Mouse (Mus musculus) cerebellum, adult 11 months (tissue): Measurements from ENCODE around the gene Map2k4.

ENCODE experiments used
- DNase-seq: peaks from one replicate; pipeline ENCODE4 v3.0.0; 2022

The Map2k4 gene

GRCm38 (mm10) chr11:65704861-65705260 is 83.2 kb downstream of the Map2k4 start:
- DNase-seq = no peak

GRCm38 (mm10) chr11:65678824-65679402 is 109.2 kb downstream of the Map2k4 start:
- DNase-seq = no peak

- DNase-seq = no peak
Observed at GRCm38 (mm10) chr11:65667348-65667969, 120.6 kb downstream of the Map2k4 start.

GRCm38 (mm10) chr11:65664903-65665302 is 123.2 kb downstream of the Map2k4 start:
- no peak for DNase-seq

GRCm38 (mm10) chr11:65661790-65662522 is 126.1 kb downstream of the Map2k4 start:
- no peak for DNase-seq

GRCm38 (mm10) chr11:65653932-65654331 is 134.2 kb downstream of the Map2k4 start:
- no peak for DNase-seq

- DNase-seq = no peak
Observed at GRCm38 (mm10) chr11:65651426-65651825, 136.7 kb downstream of the Map2k4 start.

GRCm38 (mm10) chr11:65649956-65650715 is 138.0 kb downstream of the Map2k4 start:
- DNase-seq = no peak

- no peak for DNase-seq
Observed at GRCm38 (mm10) chr11:65649469-65649868, 138.6 kb downstream of the Map2k4 start.

GRCm38 (mm10) chr11:65646314-65646713 is 141.8 kb downstream of the Map2k4 start:
- no peak for DNase-seq

GRCm38 (mm10) chr11:65644539-65644938 is 143.6 kb downstream of the Map2k4 start:
- no peak for DNase-seq

GRCm38 (mm10) chr11:65640261-65640660 is 147.8 kb downstream of the Map2k4 start:
- no peak for DNase-seq
